Mouse (Mus musculus) myocyte (in vitro differentiated cells): ENCODE measurements around the gene Cep83. TPM values are rescaled to one million over a fixed set of nuclear protein-coding genes. Genes with fewer than 3 reads are reported as not detected.

Experiments
- H3K27me3 ChIP-seq: one replicate; pipeline ENCODE4 v1.6.1; 2011; ENCODE audit not compliant: control insufficient read depth, insufficient read depth, insufficient read length
- H3K36me3 ChIP-seq: one replicate; pipeline ENCODE4 v1.6.1; 2011; ENCODE audit not compliant: control insufficient read depth, insufficient read depth
- H3K4me2 ChIP-seq: one replicate; pipeline ENCODE4 v1.6.1; 2011; ENCODE audit warnings: low read depth, control low read depth
- H3K4me3 ChIP-seq: one replicate; pipeline ENCODE4 v1.5.1; 2011; ENCODE audit warnings: mild to moderate bottlenecking, control low read depth, moderate library complexity
- H3K79me2 ChIP-seq: one replicate; pipeline ENCODE4 v1.6.1; 2011; ENCODE audit not compliant: control insufficient read depth, insufficient read depth
- H3ac ChIP-seq: one replicate; pipeline ENCODE4 v1.6.1; 2011; ENCODE audit not compliant: control insufficient read depth, insufficient read length
- CEBPB ChIP-seq: IDR thresholded peaks from 2 replicates; pipeline ENCODE4 v1.6.1; 2011; ENCODE audit warnings: mild to moderate bottlenecking, moderate library complexity; ENCODE audit not compliant: poor library complexity, insufficient read depth, severe bottlenecking
- E2F4 ChIP-seq: IDR thresholded peaks from one replicate; pipeline ENCODE4 v1.6.1; 2011; ENCODE audit warnings: mild to moderate bottlenecking, control low read depth, moderate library complexity; ENCODE audit not compliant: insufficient read depth
- MAX ChIP-seq: IDR thresholded peaks from one replicate; pipeline ENCODE4 v1.6.1; 2011; ENCODE audit warnings: low read depth, mild to moderate bottlenecking, control low read depth
- MYOD1 ChIP-seq, 3 experiments: IDR thresholded peaks; one replicate each; pipeline ENCODE4 v1.6.1; 2011; ENCODE audit warnings: control low read depth in 2 of 3, low read depth in 2 of 3, mild to moderate bottlenecking in 2 of 3, moderate library complexity in 1 of 3; ENCODE audit not compliant: insufficient read length in 2 of 3, control insufficient read depth in 1 of 3
- MYOG ChIP-seq, 3 experiments: IDR thresholded peaks; one replicate each; pipeline ENCODE4 v1.6.1; 2011; ENCODE audit warnings: control low read depth in 2 of 3, low read depth in 2 of 3, mild to moderate bottlenecking in 2 of 3; ENCODE audit not compliant: insufficient read length in 2 of 3, control insufficient read depth in 1 of 3, insufficient read depth in 1 of 3
- POLR2A ChIP-seq: IDR thresholded peaks from one replicate; pipeline ENCODE4 v1.6.1; 2011; ENCODE audit warnings: low read depth, mild to moderate bottlenecking, control low read depth, moderate library complexity; ENCODE audit not compliant: insufficient read length
- POLR2AphosphoS2 ChIP-seq: IDR thresholded peaks from one replicate; pipeline ENCODE4 v1.6.1; 2011; ENCODE audit warnings: low read depth, control low read depth; ENCODE audit not compliant: insufficient read length
- REST ChIP-seq: IDR thresholded peaks from one replicate; pipeline ENCODE4 v1.6.1; 2011; ENCODE audit warnings: mild to moderate bottlenecking, control low read depth, moderate library complexity; ENCODE audit not compliant: insufficient read depth, insufficient read length
- SRF ChIP-seq: IDR thresholded peaks from one replicate; pipeline ENCODE4 v1.6.1; 2011; ENCODE audit warnings: low read depth; ENCODE audit not compliant: control insufficient read depth, insufficient read length
- TCF12 ChIP-seq: IDR thresholded peaks from one replicate; pipeline ENCODE4 v1.6.1; 2011; ENCODE audit warnings: mild to moderate bottlenecking, control low read depth; ENCODE audit not compliant: poor library complexity, insufficient read depth, severe bottlenecking
- TCF3 ChIP-seq: IDR thresholded peaks from one replicate; pipeline ENCODE4 v1.6.1; 2011; ENCODE audit warnings: low read depth, control low read depth; ENCODE audit not compliant: insufficient read length
- USF1 ChIP-seq: IDR thresholded peaks from one replicate; pipeline ENCODE4 v1.6.1; 2011; ENCODE audit warnings: low read depth, mild to moderate bottlenecking, control low read depth, moderate library complexity
- polyA plus RNA-seq: library from polyadenylated mRNA; unstranded; fragments of >200 nt; fragmentation: generic; extraction: Trizol; gene quantifications from one replicate; pipeline ENCODE4 v1.2.1, GENCODE M21; 2012; ENCODE audit warnings: missing spikeins

Gene Cep83
- polyA plus RNA-seq, 1 experiment: 6.4 TPM

DNA sequence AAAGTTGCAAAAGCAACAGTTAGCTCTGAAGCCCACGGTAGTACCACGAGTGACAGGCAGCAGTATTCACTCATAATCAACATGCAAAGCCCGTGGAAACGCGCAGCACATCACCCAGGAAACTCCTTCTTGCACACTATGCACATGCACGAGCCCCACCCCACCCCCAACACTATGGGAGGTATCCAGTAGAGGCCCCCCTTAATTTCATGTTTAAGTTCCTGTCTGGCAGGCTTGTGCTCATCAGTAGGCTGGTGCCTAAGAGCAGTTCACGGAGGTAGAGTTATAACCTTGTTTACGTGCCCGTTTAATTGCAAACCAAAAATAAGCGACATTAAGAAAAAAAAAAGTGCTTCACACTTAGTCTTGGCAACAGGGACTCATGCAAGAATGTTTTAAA lies 138.9 kb downstream of the Cep83 start:
- peaks cover 3% of the 10 kb centered on the region for H3K27me3 ChIP-seq
- H3K36me3 ChIP-seq: no peaks in the 10 kb centered on the region
- H3K4me2 ChIP-seq: no peak overlapping the region
- no peaks in the 10 kb centered on the region for H3K79me2 ChIP-seq
- TF ChIP-seq TCF12 (no peak), USF1 (no peak), MYOD1 (IDR thresholded peaks at IDR 0.05; ENCODE audit: control insufficient read depth in 1 of 3, insufficient read length in 2 of 3, low read depth in 2 of 3) (no peak), TCF3 (no peak)
- no peak overlapping the region for H3K4me3 ChIP-seq
- H3ac ChIP-seq: no peak overlapping the region

- H3K4me2 ChIP-seq: no peak overlapping the region
- H3ac ChIP-seq: no peak overlapping the region
- H3K36me3 ChIP-seq: no peaks in the 10 kb centered on the region
- TF ChIP-seq MYOG (IDR thresholded peaks at IDR 0.05; ENCODE audit: control insufficient read depth in 1 of 3, insufficient read depth in 1 of 3, insufficient read length in 2 of 3, low read depth in 2 of 3) (no peak), CEBPB (no peak)
- H3K27me3 ChIP-seq: peaks cover 10% of the 10 kb centered on the region
- H3K4me3 ChIP-seq: no peak overlapping the region
- no peaks in the 10 kb centered on the region for H3K79me2 ChIP-seq
Observed at GRCm38 (mm10) chr10:94827890-94828733, 139.7 kb downstream of the Cep83 start.

DNA sequence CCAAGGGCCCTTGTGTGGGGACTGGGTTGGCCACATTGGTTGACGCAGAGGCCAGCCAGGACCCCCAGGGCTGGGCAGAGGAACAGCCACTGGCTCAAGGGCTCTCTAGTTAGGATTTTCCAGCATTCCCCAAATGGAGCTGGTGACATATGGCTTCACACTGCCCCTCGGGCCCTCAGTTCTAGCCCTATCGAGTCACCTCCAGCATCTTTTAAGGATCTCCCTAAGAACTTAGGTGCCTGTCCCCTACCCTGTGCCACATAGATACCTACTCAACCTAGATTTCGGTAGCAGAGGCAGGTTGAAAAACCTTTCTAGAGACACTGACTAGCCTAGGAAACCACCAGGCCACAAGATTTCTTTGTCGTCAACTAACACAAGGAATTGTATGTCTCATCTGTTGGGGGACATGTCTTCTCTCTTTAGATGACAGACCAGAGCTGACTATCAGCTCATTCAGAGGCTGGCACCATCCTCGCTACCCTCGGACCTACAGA lies 140.3 kb downstream of the Cep83 start:
- Histone ChIP-seq H3K36me3 (no peaks in the 10 kb centered on the region), H3ac (no peak overlapping the region), H3K27me3 (peaks cover 16% of the 10 kb centered on the region), H3K79me2 (no peaks in the 10 kb centered on the region), H3K4me3 (no peak overlapping the region), H3K4me2 (peak overlapping the region; percentile 27)
- TF ChIP-seq MAX: no peak
- TF ChIP-seq USF1: no peak
- no peak for TF ChIP-seq TCF3
- no peak for TF ChIP-seq CEBPB
- no peak for TF ChIP-seq POLR2AphosphoS2
- TF ChIP-seq TCF12: no peak
- no peak for TF ChIP-seq MYOD1 (IDR thresholded peaks at IDR 0.05; ENCODE audit: control insufficient read depth in 1 of 3, insufficient read length in 2 of 3, low read depth in 2 of 3)
- no peak for TF ChIP-seq POLR2A
- TF ChIP-seq MYOG (IDR thresholded peaks at IDR 0.05; ENCODE audit: control insufficient read depth in 1 of 3, insufficient read depth in 1 of 3, insufficient read length in 2 of 3, low read depth in 2 of 3): no peak
- TF ChIP-seq SRF: no peak
- no peak for TF ChIP-seq REST
- TF ChIP-seq E2F4: no peak

DNA sequence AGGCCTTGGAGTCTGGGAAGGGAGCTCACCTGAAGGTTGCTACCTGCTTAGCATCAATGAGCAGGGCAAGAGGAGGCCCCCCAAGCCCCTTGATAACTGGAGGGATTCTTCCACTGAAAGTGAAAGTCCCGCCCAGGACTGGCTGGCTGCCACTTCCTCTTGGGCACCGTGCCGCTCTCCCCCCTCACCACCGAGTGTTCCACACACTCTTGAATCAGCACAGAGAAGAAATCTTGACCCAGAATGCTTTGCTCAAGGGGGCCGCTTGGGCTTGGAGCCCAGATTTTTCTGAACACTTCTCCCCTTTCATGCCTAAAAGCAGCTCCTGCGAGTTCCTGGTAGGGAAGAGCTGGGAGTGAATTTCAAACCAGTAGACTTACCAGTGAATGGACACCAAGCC lies 141.0 kb downstream of the Cep83 start:
- Histone ChIP-seq H3K4me3 (no peak overlapping the region), H3K36me3 (no peaks in the 10 kb centered on the region), H3ac (no peak overlapping the region), H3K27me3 (peaks cover 20% of the 10 kb centered on the region), H3K4me2 (peak overlapping the region; percentile 27), H3K79me2 (no peaks in the 10 kb centered on the region)
- TF ChIP-seq SRF (no peak), E2F4 (no peak), POLR2AphosphoS2 (no peak), MAX (no peak)

- Histone ChIP-seq H3K27me3 (peaks cover 39% of the 10 kb centered on the region), H3K4me3 (no peak overlapping the region), H3K36me3 (no peaks in the 10 kb centered on the region), H3ac (no peak overlapping the region), H3K79me2 (no peaks in the 10 kb centered on the region), H3K4me2 (no peak overlapping the region)
- no peak for TF ChIP-seq REST
- no peak for TF ChIP-seq CEBPB
- TF ChIP-seq MYOD1 (IDR thresholded peaks at IDR 0.05; ENCODE audit: control insufficient read depth in 1 of 3, insufficient read length in 2 of 3, low read depth in 2 of 3): no peak
- no peak for TF ChIP-seq TCF12
- TF ChIP-seq MAX: no peak
- no peak for TF ChIP-seq POLR2AphosphoS2
- TF ChIP-seq POLR2A: no peak
- no peak for TF ChIP-seq USF1
- TF ChIP-seq E2F4: no peak
- TF ChIP-seq TCF3: no peak
- TF ChIP-seq SRF: no peak
- no peak for TF ChIP-seq MYOG (IDR thresholded peaks at IDR 0.05; ENCODE audit: control insufficient read depth in 1 of 3, insufficient read depth in 1 of 3, insufficient read length in 2 of 3, low read depth in 2 of 3)
Observed at GRCm38 (mm10) chr10:94835874-94836273, 147.4 kb downstream of the Cep83 start.
